8 mouse cellular contexts compared by ENCODE assay signal in genomic region chr9:105053812-105054211, GRCm38 (mm10). TPM values are rescaled to one million over a fixed set of nuclear protein-coding genes. Genes with fewer than 3 reads are reported as not detected.
DNase-seq lines count a peak whose midpoint lies in the region; ATAC-seq and TF ChIP-seq lines count a peak whose summit lies in the region.

No protein-coding gene starts in this region.

- WGBS in lung, postnatal 0 days, result 23% methylated on average over 4 of the region's 4 CpGs
- WGBS in forebrain, embryonic 12.5 days, result 54% methylated on average over 4 of the region's 4 CpGs
- WGBS in liver, embryonic 12.5 days (ENCODE audit: insufficient replicate concordance), result 19% methylated on average over 4 of the region's 4 CpGs
- 38% methylated on average over 4 of the region's 4 CpGs for WGBS in stomach, embryonic 15.5 days

- H3K27me3 ChIP-seq in lung, postnatal 0 days (replicated peaks; ENCODE audit: insufficient read depth, low read length), result no peaks in the 10 kb centered on the region
- no peaks in the 10 kb centered on the region for H3K27me3 ChIP-seq in forebrain, embryonic 12.5 days
- H3K27me3 ChIP-seq in liver, embryonic 12.5 days (replicated peaks), result no peaks in the 10 kb centered on the region
- H3K27me3 ChIP-seq in stomach, embryonic 15.5 days (replicated peaks), result no peaks in the 10 kb centered on the region

- DNase-seq in lung, postnatal 0 days (ENCODE audit: low spot score), result peak; percentile 4
- no peak for DNase-seq in lung, postnatal 36 days
- DNase-seq in cerebellum, adult 18-20 months, result no peak
- DNase-seq in spleen, adult 18-20 months, result no peak
- no peak for DNase-seq in layer of hippocampus, adult 18-20 months (ENCODE audit: low spot score in 2 of 2)

- peak overlapping the region; percentile 89 for H3K27ac ChIP-seq in lung, postnatal 0 days (ENCODE audit: low read length)
- H3K27ac ChIP-seq in forebrain, embryonic 12.5 days, result no peak overlapping the region
- H3K27ac ChIP-seq in liver, embryonic 12.5 days, result peak overlapping the region; percentile 46; the same call in 1 of the 2 replicates
- H3K27ac ChIP-seq in stomach, embryonic 15.5 days, result no peak overlapping the region; the same call in 1 of the 2 replicates

- TF ChIP-seq CTCF in lung, postnatal 0 days (IDR thresholded peaks at IDR 0.05), result no peak

- no peak for TF ChIP-seq EP300 in lung, postnatal 0 days (IDR thresholded peaks at IDR 0.05)

- H3K36me3 ChIP-seq in lung, postnatal 0 days (ENCODE audit: insufficient read depth, low read length), result peaks cover 25% of the 10 kb centered on the region; the same call in 1 of the 2 replicates
- H3K36me3 ChIP-seq in forebrain, embryonic 12.5 days (replicated peaks), result peaks cover 38% of the 10 kb centered on the region
- peaks cover 39% of the 10 kb centered on the region for H3K36me3 ChIP-seq in liver, embryonic 12.5 days
- H3K36me3 ChIP-seq in stomach, embryonic 15.5 days, result peaks cover 14% of the 10 kb centered on the region

- H3K4me1 ChIP-seq in lung, postnatal 0 days (ENCODE audit: insufficient read depth, low read depth, low read length), result peaks cover 4% of the 10 kb centered on the region; the same call in 1 of the 2 replicates
- peaks cover 10% of the 10 kb centered on the region for H3K4me1 ChIP-seq in forebrain, embryonic 12.5 days
- peaks cover 7% of the 10 kb centered on the region; the same call in 1 of the 2 replicates for H3K4me1 ChIP-seq in liver, embryonic 12.5 days
- H3K4me1 ChIP-seq in stomach, embryonic 15.5 days, result no peaks in the 10 kb centered on the region

- H3K4me2 ChIP-seq in lung, postnatal 0 days (replicated peaks; ENCODE audit: low read depth, low read length), result peak overlapping the region; percentile 80
- peak overlapping the region; percentile 67 for H3K4me2 ChIP-seq in forebrain, embryonic 12.5 days
- peak overlapping the region; percentile 66 for H3K4me2 ChIP-seq in liver, embryonic 12.5 days
- peak overlapping the region; percentile 62 for H3K4me2 ChIP-seq in stomach, embryonic 15.5 days

- peak overlapping the region; percentile 99 for H3K9ac ChIP-seq in lung, postnatal 0 days (replicated peaks; ENCODE audit: low read depth)
- H3K9ac ChIP-seq in forebrain, embryonic 12.5 days, result peak overlapping the region; percentile 93
- peak overlapping the region; percentile 88 for H3K9ac ChIP-seq in liver, embryonic 12.5 days
- peak overlapping the region; percentile 99 for H3K9ac ChIP-seq in stomach, embryonic 15.5 days

- peak overlapping the region; percentile 100 for H3K4me3 ChIP-seq in lung, postnatal 0 days (ENCODE audit: low read depth, low read length)
- peak overlapping the region; percentile 97 for H3K4me3 ChIP-seq in forebrain, embryonic 12.5 days (replicated peaks)
- peak overlapping the region; percentile 92 for H3K4me3 ChIP-seq in liver, embryonic 12.5 days
- peak overlapping the region; percentile 94 for H3K4me3 ChIP-seq in stomach, embryonic 15.5 days (replicated peaks)

- no peak for ATAC-seq in lung, postnatal 0 days
- no peak for ATAC-seq in forebrain, embryonic 12.5 days (ENCODE audit: low FRiP score)
- ATAC-seq in liver, embryonic 12.5 days, result no peak
- no peak for ATAC-seq in stomach, embryonic 15.5 days (ENCODE audit: insufficient read depth, low FRiP score, low read depth)

- no peaks in the 10 kb centered on the region for H3K9me3 ChIP-seq in lung, postnatal 0 days (ENCODE audit: low read length)
- H3K9me3 ChIP-seq in forebrain, embryonic 12.5 days, result no peaks in the 10 kb centered on the region
- H3K9me3 ChIP-seq in liver, embryonic 12.5 days (replicated peaks), result no peaks in the 10 kb centered on the region
- H3K9me3 ChIP-seq in stomach, embryonic 15.5 days, result no peaks in the 10 kb centered on the region

RNA-seq across cellular contexts. Expression of gene Mrpl3, which starts 0.8 kb away (rescaled TPM):
- 55.4 and 58.7 TPM in 2 replicates for polyA plus RNA-seq in lung, postnatal 0 days (2015; fragmentation: Nextera tagmentation; extraction: Ambion mirVana)
- 117 and 119 TPM in 2 replicates for polyA plus RNA-seq in forebrain, embryonic 12.5 days (2016; fragmentation: Nextera tagmentation; extraction: Ambion mirVana)
- 94.1 and 95.8 TPM in 2 replicates for polyA plus RNA-seq in liver, embryonic 12.5 days (2016; fragmentation: Nextera tagmentation; extraction: Ambion mirVana)
- polyA plus RNA-seq in stomach, embryonic 15.5 days (2015; fragmentation: Nextera tagmentation; extraction: Ambion mirVana), result 95.3 and 97.4 TPM in 2 replicates
- total RNA-seq in layer of hippocampus, adult 18-20 months (2021), result 10 to 100 TPM; 76.4 to 85.0 TPM

Comparison
In these comparisons a context has a peak if more than half of its experiments do, and no peak if none do; other contexts are left out.
1. H3K27ac ChIP-seq: peak in lung, postnatal 0 days (single experiment) and liver, embryonic 12.5 days (single experiment); none in forebrain, embryonic 12.5 days (single experiment) and stomach, embryonic 15.5 days (single experiment).
2. Peak in every context shown above with its lines, with median percentiles within 50 percentile points of each other: H3K4me2 ChIP-seq, H3K4me3 ChIP-seq and H3K9ac ChIP-seq.